ENCODE assay signal across 1 mouse cellular context in genomic region chr8:110002953-110003352, GRCm38 (mm10).
TF ChIP-seq lines count a peak whose summit lies in the region.

No protein-coding gene starts in this region.

TF ChIP-seq in CH12.LX, 34 proteins besides CTCF, POLR2A, EP300 and RAD21 (continued from another document):
- TF ChIP-seq TBP (conservative IDR thresholded peaks at IDR 0.05; ENCODE audit: low read depth, low read length) (no peak), NRF1 (IDR thresholded peaks at IDR 0.05; ENCODE audit: low read depth, low read length) (no peak), CHD1 (IDR thresholded peaks at IDR 0.05; ENCODE audit: low read depth, low read length) (no peak), MYC (IDR thresholded peaks at IDR 0.05; ENCODE audit: low read depth, low read length) (no peak), CHD2 (IDR thresholded peaks at IDR 0.05; ENCODE audit: low read length) (no peak), ZMIZ1 (IDR thresholded peaks at IDR 0.05; ENCODE audit: low read depth, low read length) (no peak), JUND (conservative IDR thresholded peaks at IDR 0.05; ENCODE audit: low read depth, low read length) (no peak), ZNF384 (IDR thresholded peaks at IDR 0.05; ENCODE audit: low read depth, low read length) (no peak), ZC3H11A (IDR thresholded peaks at IDR 0.05; ENCODE audit: low read depth, low read length) (peak; percentile 8; the same call in 1 of the 2 replicates)
